Mouse (Mus musculus): ENCODE data around the gene Mgll. TPM values are rescaled to one million over a fixed set of nuclear protein-coding genes. Genes with fewer than 3 reads are reported as not detected.

Gene Mgll
- total and polyA plus RNA-seq, 2 experiments from 2014 or later, result 126 to 148 TPM

DNA sequence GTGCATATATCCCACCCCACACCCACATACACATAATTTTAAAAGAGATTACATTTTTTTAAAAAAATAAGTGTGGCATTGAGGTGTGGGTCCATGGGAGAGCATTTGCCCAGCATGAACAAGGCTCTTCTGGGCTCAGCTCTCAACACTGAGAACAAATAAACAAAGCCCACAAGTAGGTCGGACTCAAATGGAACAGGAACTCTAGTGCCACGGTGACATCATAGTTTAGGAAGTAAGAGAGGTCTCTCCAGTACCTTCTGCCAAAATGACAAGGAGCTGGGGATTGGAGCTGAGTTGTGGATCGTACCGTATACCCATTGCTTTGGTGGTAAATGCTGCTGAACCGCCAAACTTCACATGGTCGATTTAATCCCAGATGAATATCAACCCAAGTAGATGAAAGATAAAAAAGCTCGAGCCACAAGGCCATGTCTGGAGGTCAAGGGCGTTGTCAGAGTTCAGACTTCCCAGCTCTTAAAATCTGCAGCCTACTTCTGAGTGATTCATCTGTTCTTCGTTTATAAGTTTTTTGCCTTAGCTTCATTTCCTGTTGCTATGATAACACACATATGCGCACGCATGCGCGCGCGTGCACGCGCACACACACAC, 80.9 kb downstream of the Mgll start:
- Histone ChIP-seq H3K9ac (replicated peaks; ENCODE audit: low read length) (no peak overlapping the region), H3K36me3 (ENCODE audit: insufficient read depth, low read length) (no peaks in the 10 kb centered on the region), H3K4me2 (ENCODE audit: low read depth, low read length) (no peak overlapping the region), H3K27me3 (ENCODE audit: insufficient read depth, low read length) (no peaks in the 10 kb centered on the region), H3K4me1 (ENCODE audit: insufficient read depth, low read length) (no peaks in the 10 kb centered on the region), H3K4me3 (ENCODE audit: low read length) (no peak overlapping the region), H3K27ac (no peak overlapping the region), H3K9me3 (ENCODE audit: low read length) (no peaks in the 10 kb centered on the region)
- TF ChIP-seq CTCF (IDR thresholded peaks at IDR 0.05; ENCODE audit: low read depth), result no peak
- 92% methylated on average over 17 of the region's 17 CpGs for WGBS
- no peak for DNase-seq (ENCODE audit: low spot score)
- ATAC-seq, result no peak

GRCm38 (mm10) chr6:88809091-88810037, 85.2 kb downstream of the Mgll start:
- Histone ChIP-seq H3K9ac (replicated peaks; ENCODE audit: low read length) (no peak overlapping the region), H3K4me3 (ENCODE audit: low read length) (no peak overlapping the region), H3K27me3 (ENCODE audit: insufficient read depth, low read length) (no peaks in the 10 kb centered on the region), H3K4me1 (ENCODE audit: insufficient read depth, low read length) (no peaks in the 10 kb centered on the region), H3K27ac (no peak overlapping the region), H3K4me2 (ENCODE audit: low read depth, low read length) (no peak overlapping the region), H3K9me3 (ENCODE audit: low read length) (no peaks in the 10 kb centered on the region), H3K36me3 (ENCODE audit: insufficient read depth, low read length) (no peaks in the 10 kb centered on the region)
- WGBS, result 65% methylated on average over 23 of the region's 23 CpGs
- DNase-seq (ENCODE audit: low spot score), result no peak
- no peak for TF ChIP-seq CTCF (IDR thresholded peaks at IDR 0.05; ENCODE audit: low read depth)
- ATAC-seq, result no peak

DNA sequence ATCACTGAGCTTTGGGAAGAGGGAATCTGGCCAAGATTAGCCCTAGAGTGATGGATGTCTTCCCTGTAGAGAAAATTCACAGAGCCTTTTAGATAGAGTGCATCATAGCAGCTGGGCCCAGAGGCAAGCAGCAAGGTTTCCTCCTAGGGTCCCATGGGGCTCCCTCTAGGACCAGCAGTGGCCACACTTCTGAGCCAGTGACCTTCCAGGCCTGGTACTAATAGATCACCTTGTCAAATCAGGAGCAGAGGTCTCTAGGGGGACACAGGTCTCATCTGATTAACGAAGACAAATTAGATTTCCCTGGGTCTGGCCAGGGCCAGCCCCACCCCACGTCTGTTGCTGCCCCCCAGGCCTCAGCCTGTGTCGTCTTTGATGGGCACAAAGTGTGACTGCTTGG, 86.1 kb downstream of the Mgll start:
- Histone ChIP-seq H3K9me3 (ENCODE audit: low read length) (no peaks in the 10 kb centered on the region), H3K9ac (replicated peaks; ENCODE audit: low read length) (no peak overlapping the region), H3K27me3 (ENCODE audit: insufficient read depth, low read length) (no peaks in the 10 kb centered on the region), H3K4me1 (ENCODE audit: insufficient read depth, low read length) (peaks cover 7% of the 10 kb centered on the region), H3K36me3 (ENCODE audit: insufficient read depth, low read length) (no peaks in the 10 kb centered on the region), H3K4me3 (ENCODE audit: low read length) (no peak overlapping the region), H3K4me2 (ENCODE audit: low read depth, low read length) (no peak overlapping the region), H3K27ac (no peak overlapping the region)
- TF ChIP-seq CTCF (IDR thresholded peaks at IDR 0.05; ENCODE audit: low read depth), result no peak
- ATAC-seq (no peak), DNase-seq (ENCODE audit: low spot score) (no peak)
- 48% methylated on average over 3 of the region's 3 CpGs for WGBS

- no peak for DNase-seq (ENCODE audit: low spot score)
- H3K27ac ChIP-seq, result no peak overlapping the region
Observed at GRCm38 (mm10) chr6:88811396-88811795, 87.2 kb downstream of the Mgll start.

DNA sequence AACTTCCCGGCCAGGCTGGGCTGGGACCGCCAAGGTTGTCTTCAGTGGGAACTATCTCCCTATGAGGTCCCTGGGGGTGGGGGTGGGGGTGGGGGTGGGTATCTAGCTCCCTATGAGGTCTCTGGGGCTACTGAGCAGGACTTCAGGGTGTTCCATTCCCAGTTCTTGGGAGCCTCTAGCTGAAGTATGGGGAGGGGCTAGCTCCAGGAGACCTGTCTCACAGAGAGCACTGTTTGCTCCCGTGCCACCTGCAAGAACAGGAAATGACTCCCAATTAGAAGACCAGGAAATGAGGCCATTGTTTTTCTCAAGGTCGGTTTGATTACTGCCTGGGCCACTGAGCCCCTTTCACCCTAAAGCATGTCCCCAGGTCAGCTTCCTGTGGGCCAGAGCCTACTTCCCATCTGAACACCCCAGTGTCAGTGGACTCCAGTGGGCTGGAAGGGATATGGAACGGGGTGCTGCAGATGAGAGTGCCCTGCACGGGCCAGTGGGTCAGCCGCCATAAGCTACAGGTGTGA, 87.7 kb downstream of the Mgll start:
- no peak overlapping the region for H3K4me3 ChIP-seq (ENCODE audit: low read length)
- H3K9me3 ChIP-seq (ENCODE audit: low read length), result no peaks in the 10 kb centered on the region
- H3K36me3 ChIP-seq (ENCODE audit: insufficient read depth, low read length), result no peaks in the 10 kb centered on the region
- ATAC-seq (no peak), DNase-seq (ENCODE audit: low spot score) (no peak)
- 69% methylated on average over 7 of the region's 7 CpGs for WGBS
- no peak overlapping the region for H3K9ac ChIP-seq (replicated peaks; ENCODE audit: low read length)
- H3K27me3 ChIP-seq (ENCODE audit: insufficient read depth, low read length), result no peaks in the 10 kb centered on the region
- no peak overlapping the region for H3K27ac ChIP-seq
- peaks cover 12% of the 10 kb centered on the region for H3K4me1 ChIP-seq (ENCODE audit: insufficient read depth, low read length)
- H3K4me2 ChIP-seq (ENCODE audit: low read depth, low read length), result no peak overlapping the region
- TF ChIP-seq CTCF (IDR thresholded peaks at IDR 0.05; ENCODE audit: low read depth), result no peak

More at GRCm38 (mm10) chr6:88811396-88811795, 87.2 kb downstream of the Mgll start:
- Histone ChIP-seq H3K4me1 (ENCODE audit: insufficient read depth, low read length) (peaks cover 12% of the 10 kb centered on the region), H3K27me3 (ENCODE audit: insufficient read depth, low read length) (no peaks in the 10 kb centered on the region), H3K36me3 (ENCODE audit: insufficient read depth, low read length) (no peaks in the 10 kb centered on the region), H3K4me3 (ENCODE audit: low read length) (no peak overlapping the region), H3K9me3 (ENCODE audit: low read length) (no peaks in the 10 kb centered on the region), H3K4me2 (ENCODE audit: low read depth, low read length) (no peak overlapping the region), H3K9ac (replicated peaks; ENCODE audit: low read length) (no peak overlapping the region)
- TF ChIP-seq CTCF (IDR thresholded peaks at IDR 0.05; ENCODE audit: low read depth), result no peak
- 54% methylated on average over 3 of the region's 7 CpGs for WGBS
- ATAC-seq, result no peak

GRCm38 (mm10) chr6:88812886-88813285, 88.7 kb downstream of the Mgll start:
- no peak overlapping the region for H3K9ac ChIP-seq (replicated peaks; ENCODE audit: low read length)
- H3K9me3 ChIP-seq (ENCODE audit: low read length), result no peaks in the 10 kb centered on the region
- H3K27ac ChIP-seq, result no peak overlapping the region
- peak; percentile 80 for TF ChIP-seq CTCF (IDR thresholded peaks at IDR 0.05; ENCODE audit: low read depth)
- peaks cover 12% of the 10 kb centered on the region for H3K4me1 ChIP-seq (ENCODE audit: insufficient read depth, low read length)
- ATAC-seq (no peak), DNase-seq (ENCODE audit: low spot score) (peak; percentile 77)
- H3K27me3 ChIP-seq (ENCODE audit: insufficient read depth, low read length), result no peaks in the 10 kb centered on the region
- no peak overlapping the region for H3K4me2 ChIP-seq (ENCODE audit: low read depth, low read length)
- no peaks in the 10 kb centered on the region for H3K36me3 ChIP-seq (ENCODE audit: insufficient read depth, low read length)
- no peak overlapping the region for H3K4me3 ChIP-seq (ENCODE audit: low read length)
- WGBS, result 70% methylated on average over 3 of the region's 3 CpGs

All from hindbrain, postnatal 0 days (tissue).